Mouse (Mus musculus) bone marrow macrophage, adult 2 months (primary cell): ENCODE results near the gene Exoc8. TPM values are rescaled to one million over a fixed set of nuclear protein-coding genes. Genes with fewer than 3 reads are reported as not detected.
A peak's percentile ranks its signal among the peaks of the same experiment; 100 is the strongest.

Experiments used
- H3K27ac ChIP-seq: 2 replicates; pipeline ENCODE4 v1.5.1; 2012; ENCODE audit warnings: low read depth, low read length; ENCODE audit not compliant: insufficient read depth
- H3K4me1 ChIP-seq: 2 replicates; pipeline ENCODE4 v1.6.1; 2012; ENCODE audit warnings: low read length; ENCODE audit not compliant: control insufficient read depth, insufficient read depth
- H3K4me3 ChIP-seq: 2 replicates; pipeline ENCODE4 v1.5.1; 2012; ENCODE audit warnings: mild to moderate bottlenecking, low read length, moderate library complexity; ENCODE audit not compliant: insufficient read depth
- CTCF ChIP-seq: IDR thresholded peaks from 2 replicates; pipeline ENCODE4 v1.5.1; 2012; ENCODE audit warnings: low read depth, mild to moderate bottlenecking, low read length, moderate library complexity
- POLR2A ChIP-seq: IDR thresholded peaks from 2 replicates; pipeline ENCODE4 v1.6.1; 2012; ENCODE audit warnings: mild to moderate bottlenecking, low read depth, low read length, borderline replicate concordance
- polyA plus RNA-seq: library from polyadenylated mRNA; stranded (reverse); fragments of >200 nt; gene quantifications from 2 replicates; pipeline ENCODE4 v1.2.4, GENCODE M21; 2012; ENCODE audit not compliant: missing spikeins, insufficient read depth, insufficient read length

The Exoc8 gene
- polyA plus RNA-seq, 1 experiment, result 12.4 TPM

GRCm38 (mm10) chr8:124926351-124926771 lies 28.9 kb upstream of the Exoc8 start:
- TF ChIP-seq CTCF (no peak), POLR2A (no peak)
- Histone ChIP-seq H3K4me1 (peaks cover 25% of the 10 kb centered on the region), H3K27ac (no peak overlapping the region), H3K4me3 (no peak overlapping the region)

DNA sequence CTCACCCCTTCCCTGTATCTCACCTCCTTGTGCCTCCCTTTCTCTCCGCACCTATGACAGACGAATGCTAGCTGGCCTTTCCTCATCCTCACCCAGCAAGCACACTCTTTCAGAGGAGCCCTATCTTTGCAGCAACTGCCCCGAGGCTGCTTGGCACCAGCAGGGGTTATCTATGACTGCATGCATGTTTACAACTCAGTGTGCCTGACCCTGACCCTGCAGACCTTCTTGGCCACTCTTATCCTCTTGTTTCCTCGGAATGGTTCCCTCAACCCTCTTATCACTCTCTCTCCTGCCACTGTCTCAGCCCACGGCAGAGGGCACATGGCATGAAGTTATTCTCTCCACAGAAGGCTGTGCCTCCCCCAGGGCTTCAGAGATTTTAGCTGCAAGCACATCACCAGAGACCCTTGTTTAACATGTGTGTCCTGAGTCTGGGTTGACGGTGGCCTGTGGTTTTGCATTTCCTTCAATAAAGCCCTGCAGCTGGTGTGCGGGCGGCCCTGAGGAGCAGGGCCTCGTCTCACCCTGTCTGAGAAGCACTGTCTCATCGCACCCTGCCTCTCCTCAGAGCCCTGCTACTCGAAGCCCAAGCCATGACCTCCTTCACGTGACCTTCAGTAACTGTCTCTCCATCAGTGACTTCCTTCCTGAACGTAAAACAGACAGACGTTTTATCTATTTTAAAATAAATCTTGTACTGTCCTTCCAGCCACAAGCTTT lies 28.2 kb upstream of the Exoc8 start:
- Histone ChIP-seq H3K4me3 (no peak overlapping the region), H3K4me1 (peaks cover 27% of the 10 kb centered on the region), H3K27ac (no peak overlapping the region)
- TF ChIP-seq POLR2A, result no peak
- no peak for TF ChIP-seq CTCF

DNA sequence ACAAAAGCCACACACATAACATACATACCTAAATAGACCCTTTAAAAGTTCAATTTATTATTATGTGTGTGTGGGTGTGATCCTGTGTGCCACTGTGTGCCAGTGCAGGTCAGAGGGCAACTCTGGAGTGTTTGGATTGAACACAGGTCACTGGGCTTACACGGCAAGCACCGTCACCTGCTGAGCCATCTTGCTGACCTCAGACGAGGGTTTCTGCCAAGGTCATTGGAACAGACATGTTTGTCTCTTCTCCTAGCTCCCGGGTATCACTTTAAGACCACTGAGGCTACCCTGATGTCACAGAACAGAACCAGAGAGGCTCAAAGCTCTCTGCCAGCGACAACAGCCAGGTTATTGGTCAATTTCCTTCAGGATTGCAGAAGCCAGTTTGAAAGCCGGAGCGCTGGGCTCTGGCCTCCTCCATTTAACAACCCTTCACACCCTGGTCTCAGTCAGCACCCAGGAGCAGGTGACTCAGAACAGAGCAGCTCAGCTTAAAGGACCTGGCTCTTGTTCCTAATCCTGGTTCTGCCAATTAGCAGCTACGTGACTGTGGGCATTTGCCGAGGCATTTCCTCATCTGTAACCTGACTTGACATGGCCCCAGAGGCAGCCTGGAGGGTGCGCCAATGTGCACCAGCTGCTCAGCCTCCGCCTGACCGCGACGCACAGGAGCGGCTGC lies 26.6 kb upstream of the Exoc8 start:
- Histone ChIP-seq H3K4me1 (peaks cover 33% of the 10 kb centered on the region), H3K4me3 (no peak overlapping the region), H3K27ac (no peak overlapping the region)
- TF ChIP-seq POLR2A, result no peak
- no peak for TF ChIP-seq CTCF

GRCm38 (mm10) chr8:124922490-124923089 lies 25.1 kb upstream of the Exoc8 start:
- Histone ChIP-seq H3K27ac (peak overlapping the region; percentile 30; the same call in 1 of the 2 replicates), H3K4me3 (peak overlapping the region; percentile 25; the same call in 1 of the 2 replicates), H3K4me1 (peaks cover 33% of the 10 kb centered on the region)
- no peak for TF ChIP-seq POLR2A
- TF ChIP-seq CTCF, result no peak

DNA sequence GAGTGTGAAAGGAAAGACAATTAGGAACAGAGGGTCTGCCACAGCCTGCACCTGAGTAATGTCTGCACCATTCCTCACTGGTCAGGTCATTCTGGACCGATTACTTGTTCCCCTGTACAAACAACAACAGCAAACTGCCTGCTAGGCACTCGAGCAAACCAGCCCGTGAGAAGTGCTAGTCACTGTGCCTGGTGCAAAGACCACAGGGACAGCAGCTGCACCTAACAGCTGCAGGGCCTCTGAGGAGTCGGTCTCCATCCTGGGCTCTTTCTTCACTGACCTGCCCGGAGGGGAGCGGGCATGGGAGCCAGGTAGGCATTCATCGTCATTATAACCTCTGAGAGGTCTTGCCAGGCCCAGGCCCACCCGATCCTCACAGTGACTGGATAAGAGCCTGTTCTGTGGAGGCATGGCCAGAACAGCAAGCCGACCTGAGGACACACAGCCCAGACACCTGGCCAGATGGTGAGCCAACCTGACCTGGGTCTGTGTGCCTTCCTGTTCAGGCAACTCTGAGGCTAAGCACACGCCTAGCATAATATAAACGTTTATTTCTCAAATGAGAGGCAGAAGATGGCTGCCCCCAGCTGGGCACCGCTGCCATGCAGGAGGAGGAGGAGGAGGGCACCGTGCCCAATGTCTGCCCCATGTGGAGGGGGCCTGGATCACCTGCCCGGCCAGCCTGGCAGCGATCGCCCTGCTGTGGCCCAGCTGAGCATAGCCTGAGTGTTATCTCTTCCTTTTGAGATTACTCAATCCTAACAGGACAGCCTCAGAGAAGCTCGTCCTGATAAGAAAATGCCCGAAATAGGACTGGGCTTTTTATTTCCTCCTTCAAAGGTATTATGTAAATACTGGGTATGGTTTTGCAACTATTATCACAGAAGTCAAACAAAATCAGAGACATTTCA lies 24.1 kb upstream of the Exoc8 start:
- TF ChIP-seq CTCF (no peak), POLR2A (no peak)
- H3K4me3 ChIP-seq, result peak overlapping the region; percentile 44
- H3K4me1 ChIP-seq, result peaks cover 24% of the 10 kb centered on the region
- 0 out of 2 replicates have a peak overlapping the region, but pooled peaks have one; percentile 30 for H3K27ac ChIP-seq

- TF ChIP-seq CTCF (no peak), POLR2A (no peak)
- Histone ChIP-seq H3K4me1 (peaks cover 21% of the 10 kb centered on the region), H3K4me3 (no peak overlapping the region), H3K27ac (no peak overlapping the region)
Observed at GRCm38 (mm10) chr8:124917741-124918484, 20.4 kb upstream of the Exoc8 start.

GRCm38 (mm10) chr8:124914061-124914460 lies 16.6 kb upstream of the Exoc8 start:
- H3K27ac ChIP-seq, result no peak overlapping the region
- no peak overlapping the region for H3K4me3 ChIP-seq
- peaks cover 14% of the 10 kb centered on the region for H3K4me1 ChIP-seq
- TF ChIP-seq CTCF (no peak), POLR2A (no peak)

DNA sequence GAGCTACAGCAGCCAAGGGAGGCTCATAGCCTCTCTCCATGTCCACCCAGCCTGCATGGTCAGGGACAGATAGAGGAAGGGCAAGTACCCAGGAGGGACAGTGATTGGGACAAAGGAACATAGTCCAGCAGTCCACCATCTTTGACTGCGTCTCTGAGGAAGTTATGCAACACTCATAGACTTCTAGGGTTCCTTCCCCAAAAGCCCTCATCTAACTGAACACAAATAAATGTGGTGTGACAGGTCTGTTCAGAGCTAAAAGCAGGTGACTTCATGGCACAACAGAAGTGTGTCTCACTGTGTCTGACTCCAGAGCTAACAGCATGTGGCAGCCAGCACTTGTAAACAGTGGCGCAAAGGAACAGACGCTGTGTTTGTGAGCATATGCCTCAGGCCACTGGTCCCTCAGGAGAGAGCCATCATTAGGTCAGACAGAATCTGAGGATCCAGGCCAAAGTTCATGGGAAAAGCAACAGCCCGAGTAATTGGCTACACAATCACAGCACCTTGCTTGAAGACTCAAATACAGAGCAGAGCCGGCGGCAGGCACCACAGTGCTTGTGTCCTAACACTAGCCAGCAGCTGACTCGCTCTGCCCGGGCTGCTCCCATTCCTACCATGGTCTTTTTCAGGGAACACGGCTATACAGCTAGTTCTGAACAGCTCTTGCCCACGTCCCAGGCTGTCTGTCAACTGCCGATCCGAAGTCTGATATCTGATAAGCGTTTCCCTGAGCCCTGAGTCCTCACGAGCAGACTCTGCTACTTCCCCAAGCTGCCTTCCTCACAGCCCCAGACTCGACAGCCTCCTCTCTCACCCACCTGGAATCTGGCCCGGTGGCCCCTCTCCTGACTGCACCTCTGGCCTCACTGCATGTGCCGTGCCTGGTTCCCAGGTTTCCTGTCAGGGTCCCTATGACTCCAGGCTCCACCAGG lies 14.7 kb upstream of the Exoc8 start:
- H3K4me3 ChIP-seq, result no peak overlapping the region

More for the DNA sequence above, 14.7 kb upstream of the Exoc8 start:
- TF ChIP-seq CTCF (no peak), POLR2A (no peak)
- peaks cover 14% of the 10 kb centered on the region for H3K4me1 ChIP-seq
- H3K27ac ChIP-seq, result peak overlapping the region; percentile 26
